Mouse (Mus musculus) brain, embryonic 14.5 days (tissue): ENCODE data around the gene Adamts5.

Source experiments
- CTCF ChIP-seq: fragments of 200-500 bp; IDR thresholded peaks from 2 replicates; pipeline ENCODE4 v1.5.1; 2012; ENCODE audit warnings: inconsistent platforms, mild to moderate bottlenecking, moderate library complexity, borderline replicate concordance; ENCODE audit not compliant: insufficient read depth, insufficient read length; ENCODE audit errors: extremely low read depth
- POLR2A ChIP-seq: fragments of 200-500 bp; IDR thresholded peaks from 2 replicates; pipeline ENCODE4 v1.6.1; 2012; ENCODE audit warnings: mild to moderate bottlenecking, inconsistent platforms, borderline replicate concordance; ENCODE audit not compliant: poor library complexity, insufficient read depth, insufficient read length, severe bottlenecking; ENCODE audit errors: extremely low read depth

DNA sequence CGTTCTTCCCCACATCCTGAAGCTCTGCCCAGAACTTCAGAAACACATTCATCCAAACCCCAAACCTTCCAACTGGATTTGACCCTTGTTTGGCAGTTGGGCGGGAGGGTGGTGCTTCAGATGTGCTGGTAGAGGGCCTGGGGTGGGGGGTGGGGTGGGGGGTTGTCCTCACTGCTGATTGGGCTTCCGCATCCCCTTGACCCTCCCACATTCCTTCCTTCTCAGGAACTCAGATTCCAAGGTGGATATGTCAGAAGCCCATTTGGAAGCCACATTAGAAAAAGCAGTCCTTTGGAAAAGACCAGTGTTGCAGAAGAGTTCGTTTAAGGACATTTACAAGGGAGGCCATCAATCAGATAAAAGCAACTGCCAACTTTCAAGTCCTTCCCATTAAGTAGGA lies 3.2 kb downstream of the Adamts5 start:
- TF ChIP-seq CTCF = no peak
- TF ChIP-seq POLR2A = no peak
